Mouse (Mus musculus) ovary, postnatal 36 days (tissue): ENCODE results near the gene Jun.

Source experiments
- DNase-seq: peaks from one replicate; pipeline ENCODE4 v3.0.0; 2022; ENCODE audit warnings: low spot score, mixed read lengths

Gene Jun

GRCm38 (mm10) chr4:95052025-95052899 is at the start of gene Jun:
Gene Jun, minus strand, starts transcription at chr4:95052222.
- DNase-seq = peak; percentile 97

- DNase-seq = no peak
These were observed 49.7 kb upstream of the Jun start for GRCm38 (mm10) chr4:95101684-95102083.

GRCm38 (mm10) chr4:95100694-95101093 is 48.7 kb upstream of the Jun start:
- no peak for DNase-seq

GRCm38 (mm10) chr4:95099373-95099772 is 47.4 kb upstream of the Jun start:
- no peak for DNase-seq

- DNase-seq = no peak
These were observed 46.7 kb upstream of the Jun start for GRCm38 (mm10) chr4:95098722-95099097.

- DNase-seq = no peak
These were observed 46.1 kb upstream of the Jun start for GRCm38 (mm10) chr4:95097942-95098721.

GRCm38 (mm10) chr4:95096731-95097130 is 44.7 kb upstream of the Jun start:
- no peak for DNase-seq

GRCm38 (mm10) chr4:95095911-95096310 is 43.9 kb upstream of the Jun start:
- no peak for DNase-seq

GRCm38 (mm10) chr4:95095355-95095754 is 43.3 kb upstream of the Jun start:
- DNase-seq = no peak

- DNase-seq = no peak
These were observed 42.7 kb upstream of the Jun start for GRCm38 (mm10) chr4:95094700-95095113.

- DNase-seq = no peak
These were observed 41.6 kb upstream of the Jun start for GRCm38 (mm10) chr4:95093615-95094014.

GRCm38 (mm10) chr4:95092516-95092915 is 40.5 kb upstream of the Jun start:
- DNase-seq = no peak

GRCm38 (mm10) chr4:95091536-95091935 is 39.5 kb upstream of the Jun start:
- no peak for DNase-seq

GRCm38 (mm10) chr4:95089968-95090367 is 37.9 kb upstream of the Jun start:
- DNase-seq = no peak

- DNase-seq = no peak
These were observed 37.0 kb upstream of the Jun start for GRCm38 (mm10) chr4:95089053-95089452.

GRCm38 (mm10) chr4:95083957-95084356 is 31.9 kb upstream of the Jun start:
- no peak for DNase-seq

- DNase-seq = no peak
These were observed 31.2 kb upstream of the Jun start for GRCm38 (mm10) chr4:95083191-95083729.

GRCm38 (mm10) chr4:95082481-95083088 is 30.6 kb upstream of the Jun start:
- DNase-seq = peak; percentile 61

- peak; percentile 25 for DNase-seq
These were observed 29.6 kb upstream of the Jun start for GRCm38 (mm10) chr4:95081632-95082031.

- DNase-seq = no peak
These were observed 26.6 kb upstream of the Jun start for GRCm38 (mm10) chr4:95078625-95079024.

- DNase-seq = no peak
These were observed 24.3 kb upstream of the Jun start for GRCm38 (mm10) chr4:95076279-95076678.

GRCm38 (mm10) chr4:95075591-95076002 is 23.6 kb upstream of the Jun start:
- DNase-seq = no peak
